Mouse (Mus musculus): ENCODE measurements around the gene Depp1. TPM values are rescaled to one million over a fixed set of nuclear protein-coding genes. Genes with fewer than 3 reads are reported as not detected.
A peak's percentile ranks its signal among the peaks of the same experiment; 100 is the strongest.

Gene Depp1
- total RNA-seq, 4 experiments from 2014 or later, result 32.2 to 58.5 (median 41.2) TPM

DNA sequence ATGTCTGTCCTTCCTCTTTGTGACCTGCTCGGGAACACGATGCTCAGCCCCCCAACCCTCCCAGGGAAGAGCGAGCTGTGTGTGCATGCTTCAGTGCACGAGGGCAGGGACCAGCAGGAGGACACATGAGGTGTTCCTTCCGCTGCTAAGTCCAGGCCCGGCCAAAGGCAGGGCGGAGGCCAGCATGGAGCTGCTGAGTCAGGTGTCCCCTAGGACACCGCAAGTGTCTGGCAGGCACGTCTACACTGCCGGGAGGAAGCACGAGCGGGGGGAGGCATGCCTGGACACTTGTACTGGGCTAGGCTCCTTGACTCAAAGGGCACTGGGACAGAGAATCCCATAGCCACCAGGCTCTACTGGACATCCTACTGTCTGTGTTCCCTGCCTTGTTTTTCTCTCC lies 2.6 kb upstream of the Depp1 start:
- peak; percentile 85 for DNase-seq (ENCODE audit: low spot score)

DNA sequence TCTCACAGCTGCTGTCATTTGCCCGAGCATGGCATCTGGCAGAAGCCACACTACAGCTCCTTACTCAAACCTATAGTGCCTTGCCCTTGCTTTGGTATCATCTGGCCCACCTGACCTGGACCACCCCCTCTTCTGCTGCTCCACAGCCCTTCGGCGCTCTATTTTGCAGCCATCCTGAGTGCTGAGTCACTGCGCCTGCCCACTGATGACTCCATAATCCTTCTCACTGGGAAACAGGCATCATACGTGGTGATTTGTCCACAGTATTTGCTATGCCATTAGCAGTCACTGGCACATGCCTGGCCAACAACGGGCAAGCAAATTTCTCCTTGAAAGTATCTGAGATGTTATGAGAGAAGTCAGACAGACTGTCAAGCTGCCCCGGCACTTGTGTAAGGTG lies 598 bp upstream of the Depp1 start:
- no peak for DNase-seq (ENCODE audit: low spot score)

DNA sequence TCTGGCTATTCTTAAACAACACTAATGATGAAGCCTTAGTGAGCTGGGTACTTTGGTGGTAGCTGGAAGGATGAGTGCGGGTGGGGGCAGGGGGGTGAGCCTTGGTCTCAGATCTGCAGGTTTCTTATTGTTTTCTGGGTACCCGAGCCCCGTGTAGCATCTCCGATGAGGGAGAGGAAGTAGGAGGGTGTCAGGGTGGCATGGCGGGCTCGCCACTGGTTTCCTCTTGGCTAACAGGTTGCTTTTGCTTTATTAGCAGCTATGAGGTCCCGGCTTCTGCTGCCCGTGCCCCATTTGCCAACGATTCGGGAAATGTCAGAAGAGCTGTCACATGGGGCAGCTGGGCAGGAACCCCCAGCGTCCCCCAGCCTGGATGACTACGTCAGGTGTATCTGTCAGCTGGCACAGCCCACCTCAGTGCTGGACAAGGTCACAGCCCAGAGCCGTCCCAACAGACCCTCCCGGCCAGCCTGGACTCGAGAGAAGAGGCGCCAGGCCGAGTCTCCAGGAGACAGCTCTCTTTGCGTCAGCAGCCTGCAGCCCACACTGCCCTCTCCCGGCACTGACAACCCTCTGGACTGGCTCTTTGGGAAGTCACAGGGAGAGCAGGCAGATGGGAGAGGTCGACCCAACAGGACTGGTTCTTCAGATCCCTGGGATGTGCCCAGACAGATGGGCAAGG lies 1.2 kb downstream of the Depp1 start:
- DNase-seq (ENCODE audit: low spot score), result peak; percentile 71

DNA sequence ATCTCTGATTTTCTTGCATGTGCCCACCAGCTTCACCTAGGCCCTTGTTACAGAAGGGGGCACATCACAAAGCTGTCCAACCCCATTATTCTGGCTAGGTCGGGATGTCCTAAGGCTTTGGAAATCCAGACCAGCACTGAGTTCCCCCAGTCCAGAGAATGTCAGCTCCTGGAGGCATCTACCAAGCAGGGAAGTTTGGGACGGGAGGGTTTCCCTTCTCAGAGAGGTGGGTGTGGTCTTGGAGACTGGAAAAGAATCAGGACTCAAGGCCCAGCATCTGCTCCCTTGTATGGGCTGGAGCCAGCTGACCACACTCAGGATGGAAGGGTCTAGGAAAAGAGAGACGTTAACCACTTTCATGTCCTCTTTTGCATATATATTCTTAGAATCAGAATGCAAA lies 2.8 kb downstream of the Depp1 start:
- DNase-seq (ENCODE audit: low spot score), result no peak

DNA sequence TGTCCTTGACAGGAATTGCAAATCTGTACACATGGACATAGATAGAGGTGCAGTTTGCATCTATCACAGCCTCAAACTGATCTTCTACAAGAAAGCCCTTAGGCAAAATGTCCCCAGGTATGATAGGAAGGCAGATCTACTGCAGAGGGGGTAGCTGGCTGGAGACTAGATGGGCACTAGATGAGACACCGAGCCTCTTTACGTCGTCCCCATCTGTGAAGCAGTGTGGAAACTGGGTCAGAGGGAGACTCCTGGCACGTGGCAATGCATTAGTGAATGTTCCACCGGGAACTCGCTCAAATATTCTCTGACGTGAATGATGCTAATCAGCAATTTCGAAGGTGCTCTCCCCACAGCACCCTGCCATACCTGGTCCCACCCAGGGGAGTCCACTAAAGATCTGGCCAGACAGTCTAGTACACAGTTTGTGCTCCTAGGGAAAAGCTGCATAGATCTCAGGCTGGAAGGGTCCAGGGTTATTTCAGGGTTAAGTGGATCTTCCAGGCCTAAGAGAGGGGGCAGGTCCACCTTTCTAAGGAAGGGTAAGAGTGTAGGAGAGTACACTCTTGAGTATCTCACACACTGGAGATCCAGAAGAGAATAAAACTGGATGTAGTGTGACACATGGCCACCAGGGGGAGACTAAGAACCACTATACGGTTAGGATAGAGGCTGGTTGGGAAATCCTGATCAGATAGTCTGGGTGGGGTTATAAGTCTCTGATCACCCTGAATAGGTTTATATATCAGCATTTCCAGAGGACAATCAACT lies 3.5 kb downstream of the Depp1 start:
- peak; percentile 71 for DNase-seq (ENCODE audit: low spot score)

DNA sequence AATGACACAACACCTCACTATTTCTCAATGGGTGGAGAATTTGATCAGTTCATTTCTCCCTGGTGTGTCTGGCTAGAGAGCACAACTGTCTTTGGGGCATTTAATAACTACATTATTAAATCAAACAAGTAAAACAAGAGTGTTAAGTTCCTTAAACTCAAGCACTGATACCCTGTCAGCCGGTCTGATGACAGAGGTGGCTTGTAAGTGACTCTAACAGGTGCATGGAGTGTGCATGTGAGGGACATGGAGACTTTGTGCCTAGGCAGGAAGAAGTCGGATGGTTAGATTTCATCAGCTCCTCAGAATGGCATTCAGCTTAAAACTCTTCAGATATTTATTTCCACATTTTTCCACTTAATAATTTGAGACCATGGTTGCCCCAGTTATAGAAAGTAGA lies 13.0 kb downstream of the Depp1 start:
- no peak for DNase-seq (ENCODE audit: low spot score)

DNA sequence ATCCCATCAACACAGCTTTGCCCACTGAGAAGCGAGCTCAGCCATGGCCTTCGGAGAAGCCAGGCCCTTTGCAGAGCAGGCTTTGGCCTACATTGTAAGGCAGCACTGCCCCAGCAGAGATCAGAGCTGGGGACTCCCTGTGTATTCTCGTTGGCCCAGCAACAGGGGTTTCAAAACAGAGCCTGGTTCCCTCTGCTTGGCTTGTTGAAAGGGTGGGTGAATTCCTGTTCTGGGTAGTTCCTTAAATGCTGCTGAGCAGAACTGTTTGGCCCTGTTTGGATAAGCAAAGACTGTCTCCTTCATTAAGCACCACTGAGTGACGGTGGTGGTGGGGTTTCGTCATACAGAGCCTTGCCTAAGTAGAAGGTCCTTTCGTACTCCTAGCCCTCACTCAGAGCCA lies 13.6 kb downstream of the Depp1 start:
- no peak for DNase-seq (ENCODE audit: low spot score)

DNA sequence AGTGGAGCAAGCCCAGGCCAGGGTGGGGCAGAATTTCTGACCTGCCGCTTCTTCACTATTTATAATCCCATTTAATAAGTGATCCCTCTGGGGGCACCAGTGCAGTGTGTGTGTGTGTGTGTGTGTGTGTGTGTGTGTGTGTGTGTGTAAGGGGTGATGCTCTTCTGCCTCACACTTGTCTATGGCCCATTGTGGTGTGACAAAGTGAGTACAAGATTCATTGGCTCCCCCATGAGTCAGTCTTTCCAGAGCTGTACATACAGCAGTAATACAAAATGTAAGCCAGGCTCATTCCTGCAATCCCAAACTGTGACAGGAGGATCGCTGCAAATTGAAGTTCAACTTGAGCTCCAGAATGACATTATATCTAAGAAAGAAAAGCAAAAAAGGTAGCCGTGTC lies 14.4 kb downstream of the Depp1 start:
- DNase-seq (ENCODE audit: low spot score), result no peak

DNA sequence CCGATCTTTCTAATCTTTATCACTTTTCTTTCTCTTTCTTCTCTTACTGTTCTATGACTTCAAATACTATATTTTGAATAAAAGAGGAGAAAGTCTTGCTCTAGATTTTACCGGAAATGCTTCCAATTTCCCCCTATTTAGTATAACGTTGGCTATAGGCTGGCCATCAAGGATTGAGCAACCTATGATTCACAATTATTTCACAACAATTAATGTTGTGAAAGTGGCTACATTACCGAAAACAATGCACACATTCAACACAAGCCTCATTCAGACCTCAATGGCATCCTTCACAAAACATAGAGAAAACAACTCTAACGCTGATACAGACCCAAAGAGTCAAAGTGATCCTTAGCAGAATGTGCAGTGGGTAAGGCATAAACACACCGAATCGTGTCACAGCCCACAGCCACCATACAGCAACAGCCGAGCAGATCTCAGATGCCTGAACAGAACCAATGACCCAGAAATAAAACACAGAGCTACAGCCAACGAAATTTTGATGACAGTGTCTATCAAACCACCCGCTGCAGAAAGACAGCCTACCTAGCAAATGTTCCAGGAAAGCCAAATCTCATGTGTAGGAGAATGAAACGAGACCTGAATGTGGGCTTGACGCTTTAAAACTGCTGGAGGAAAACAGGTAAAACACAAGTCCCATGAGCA lies 15.8 kb downstream of the Depp1 start:
- DNase-seq (ENCODE audit: low spot score), result no peak

DNA sequence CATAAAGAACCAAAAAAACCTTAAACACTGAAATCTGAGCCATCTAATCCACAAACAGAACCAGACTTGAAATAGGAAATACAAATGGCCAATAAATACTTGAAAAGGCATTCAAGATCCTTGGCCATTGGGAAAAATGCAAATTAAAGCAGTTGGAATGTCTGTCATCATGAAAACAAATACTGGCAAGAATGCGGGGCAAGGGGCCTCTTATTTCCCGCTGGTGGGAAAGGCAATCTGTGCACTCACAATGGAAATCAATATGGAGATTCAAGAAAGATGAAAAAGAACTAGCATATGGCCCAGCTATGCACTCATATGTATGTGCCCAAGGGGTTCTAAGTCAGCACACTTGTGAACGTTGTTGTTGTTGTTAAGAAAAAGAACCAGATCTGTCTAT lies 16.5 kb downstream of the Depp1 start:
- DNase-seq (ENCODE audit: low spot score), result no peak

DNA sequence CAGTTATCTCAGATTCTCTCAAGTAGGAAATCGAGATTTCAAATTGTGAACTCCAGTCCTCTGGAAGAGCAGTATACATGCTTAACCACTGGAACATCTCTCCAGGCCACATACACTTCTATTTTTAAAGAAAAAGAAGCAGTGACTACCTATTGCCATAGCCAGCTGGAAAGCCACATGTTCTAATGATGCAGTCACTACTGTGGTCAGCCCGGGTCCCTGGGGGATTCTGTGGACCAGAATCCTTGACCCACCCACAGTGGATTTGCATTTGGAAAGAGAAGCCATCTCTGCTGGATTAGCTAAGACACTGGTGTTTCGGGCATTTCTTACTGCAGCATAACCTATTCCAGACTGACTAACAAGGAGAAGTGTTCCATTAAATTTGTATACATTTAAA lies 17.0 kb downstream of the Depp1 start:
- DNase-seq (ENCODE audit: low spot score), result no peak

DNA sequence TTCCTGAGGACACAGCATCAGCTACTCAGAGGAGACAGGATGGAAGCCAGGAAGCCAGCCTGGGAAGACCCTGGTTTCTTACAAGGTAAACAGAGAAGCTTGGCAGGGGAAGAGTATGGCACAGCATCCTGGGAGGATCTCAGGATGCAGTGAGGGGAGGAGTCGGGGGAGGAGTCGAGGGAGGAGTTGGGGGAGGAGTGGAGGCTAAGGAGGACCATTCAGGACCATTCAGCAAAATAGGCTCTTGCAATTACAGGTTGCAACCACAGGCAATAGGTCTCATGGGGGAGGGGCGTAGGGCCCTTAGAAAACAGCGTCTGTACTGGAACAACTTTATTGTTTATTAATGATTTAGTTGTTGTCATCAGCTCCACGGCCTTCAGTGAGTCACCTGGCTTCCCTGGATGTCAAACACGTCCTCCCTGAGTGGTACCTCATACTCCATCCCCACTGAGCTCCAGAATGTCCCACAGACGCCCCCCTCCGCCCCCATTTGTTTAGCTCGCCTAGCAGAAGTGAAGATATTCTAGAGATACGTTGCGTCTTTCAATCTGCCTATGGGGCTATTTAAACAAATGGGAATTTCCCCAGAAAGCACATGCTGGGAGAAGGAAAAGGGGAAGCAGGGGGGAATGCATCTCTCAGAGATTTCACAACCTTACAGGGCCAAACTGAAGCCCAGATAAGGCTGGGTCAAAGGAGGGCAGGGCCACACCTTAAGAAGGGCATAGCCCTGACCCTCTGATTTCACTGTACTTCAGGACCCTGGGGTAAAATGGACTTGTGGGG lies 18.5 kb downstream of the Depp1 start:
- DNase-seq (ENCODE audit: low spot score), result no peak

DNA sequence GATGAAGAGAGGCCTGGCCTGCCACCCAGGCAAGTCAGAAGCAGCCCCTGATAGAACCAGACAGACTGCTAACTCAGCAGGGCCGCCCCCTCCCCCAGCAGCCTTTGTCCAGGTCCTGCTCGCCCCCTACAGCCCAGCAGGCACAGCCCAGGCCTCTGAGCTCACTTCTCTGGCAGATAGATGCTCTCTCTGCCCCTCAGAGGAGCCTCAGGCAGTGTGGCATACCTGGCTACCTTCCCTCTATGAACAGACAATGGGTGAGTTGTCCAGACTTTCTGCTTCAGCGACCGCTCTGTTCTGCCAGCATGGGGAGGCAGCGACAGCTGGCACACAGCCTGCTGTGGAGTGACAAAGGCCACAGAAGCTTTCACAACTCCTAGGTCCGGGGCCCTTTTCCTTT lies 19.7 kb downstream of the Depp1 start:
- DNase-seq (ENCODE audit: low spot score), result no peak

DNA sequence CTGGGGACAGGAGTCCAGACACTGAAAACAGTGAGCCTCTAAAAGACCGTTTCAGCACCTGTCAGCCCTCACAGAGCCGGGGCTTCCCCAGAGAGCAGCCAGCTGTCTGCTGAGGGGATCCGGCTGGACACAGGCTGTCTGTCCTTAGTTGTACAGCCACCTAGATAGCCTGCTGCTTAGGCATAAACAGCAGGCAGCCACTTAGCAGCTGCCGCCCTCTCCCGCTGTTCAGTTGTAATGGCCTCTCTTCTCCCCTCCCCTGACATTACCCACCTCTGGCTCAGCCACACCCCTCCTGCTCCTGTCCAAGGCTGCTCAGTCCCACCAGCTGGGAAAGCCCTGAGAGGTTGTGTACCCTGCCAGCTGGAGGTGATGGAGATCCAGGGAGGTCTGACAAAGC lies 20.6 kb downstream of the Depp1 start:
- no peak for DNase-seq (ENCODE audit: low spot score)

DNA sequence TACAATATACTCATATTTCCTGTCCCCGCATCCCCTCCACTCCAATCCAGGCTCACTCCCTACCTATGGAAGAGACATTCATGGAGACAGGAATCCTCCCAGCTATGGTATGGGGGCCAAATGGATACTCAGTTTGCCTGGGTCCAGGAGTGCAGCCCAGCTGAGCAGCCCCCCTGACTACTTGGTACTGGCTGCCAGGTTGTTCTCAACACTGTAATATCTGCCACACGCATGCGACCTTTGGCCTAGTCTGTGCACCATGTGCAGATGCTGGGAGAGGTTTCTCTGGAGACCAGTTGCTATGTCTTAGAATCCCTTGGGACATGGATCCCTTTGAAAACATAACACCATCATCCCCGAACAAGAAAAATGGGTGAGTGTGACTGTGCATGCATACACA lies 21.4 kb downstream of the Depp1 start:
- DNase-seq (ENCODE audit: low spot score), result no peak

DNA sequence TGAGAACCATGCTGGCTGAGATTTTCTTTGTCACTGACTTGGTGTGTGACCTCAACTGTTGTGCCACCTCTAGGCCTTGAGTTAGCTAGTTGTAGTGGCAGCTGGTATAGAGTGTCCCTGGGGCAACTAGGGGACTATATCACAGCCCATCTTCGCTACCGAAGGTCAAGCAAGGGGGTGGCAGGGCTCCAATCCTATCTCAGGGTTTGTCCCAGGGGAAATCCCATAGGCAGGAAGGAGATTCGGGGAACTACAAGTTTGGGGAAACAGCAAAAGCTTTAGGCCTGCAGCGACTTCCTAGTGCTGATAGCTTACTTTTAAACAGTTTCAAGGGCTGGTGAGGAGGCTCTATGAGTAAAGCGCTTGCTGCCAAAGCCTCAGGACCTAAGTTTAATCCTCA lies 21.9 kb downstream of the Depp1 start:
- DNase-seq (ENCODE audit: low spot score), result no peak

DNA sequence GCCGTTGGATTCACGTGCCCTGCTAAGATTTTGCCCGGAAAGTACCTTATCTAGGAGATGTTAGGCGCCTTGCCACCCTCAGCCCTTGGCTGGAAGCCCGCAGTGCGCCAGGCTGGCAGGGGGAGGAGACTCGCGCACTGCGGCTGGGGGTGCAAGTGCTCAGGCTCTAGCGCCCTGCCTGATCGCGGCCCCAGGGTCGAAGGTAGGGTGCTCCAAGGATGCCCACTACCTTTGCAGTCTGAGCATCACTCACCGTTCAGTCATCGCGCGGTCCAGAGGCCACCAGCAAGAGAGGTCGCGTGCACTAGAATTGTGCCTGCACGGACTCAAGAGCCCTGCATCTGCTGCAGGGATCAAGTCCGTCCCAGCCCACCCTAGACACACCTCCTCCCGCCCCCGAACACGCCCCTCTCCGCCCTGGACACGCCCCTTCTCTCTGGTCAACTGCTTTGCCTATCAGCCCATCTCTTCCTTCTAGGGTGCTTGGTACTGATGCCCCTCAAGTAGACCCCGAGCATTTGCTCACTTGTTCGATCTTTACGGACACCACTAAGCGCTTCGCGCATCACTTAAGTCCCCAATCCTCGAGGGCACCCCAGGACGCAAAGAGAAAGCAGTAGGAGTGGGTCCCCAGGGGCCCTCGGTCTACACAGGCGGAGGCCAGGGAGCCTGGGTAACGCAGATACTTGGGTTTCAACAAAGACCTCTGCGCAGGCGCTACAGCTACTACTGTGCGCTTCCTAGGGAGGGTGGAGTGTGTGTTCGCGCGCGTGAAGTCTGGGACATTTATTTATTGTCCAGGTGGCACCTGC lies 23.3 kb downstream of the Depp1 start, which contains the start of gene Rassf4:
Gene Rassf4 (minus strand): TSS at position 482 of the 812 bp plus-strand sequence.
- peak; percentile 83 for DNase-seq (ENCODE audit: low spot score)

DNA sequence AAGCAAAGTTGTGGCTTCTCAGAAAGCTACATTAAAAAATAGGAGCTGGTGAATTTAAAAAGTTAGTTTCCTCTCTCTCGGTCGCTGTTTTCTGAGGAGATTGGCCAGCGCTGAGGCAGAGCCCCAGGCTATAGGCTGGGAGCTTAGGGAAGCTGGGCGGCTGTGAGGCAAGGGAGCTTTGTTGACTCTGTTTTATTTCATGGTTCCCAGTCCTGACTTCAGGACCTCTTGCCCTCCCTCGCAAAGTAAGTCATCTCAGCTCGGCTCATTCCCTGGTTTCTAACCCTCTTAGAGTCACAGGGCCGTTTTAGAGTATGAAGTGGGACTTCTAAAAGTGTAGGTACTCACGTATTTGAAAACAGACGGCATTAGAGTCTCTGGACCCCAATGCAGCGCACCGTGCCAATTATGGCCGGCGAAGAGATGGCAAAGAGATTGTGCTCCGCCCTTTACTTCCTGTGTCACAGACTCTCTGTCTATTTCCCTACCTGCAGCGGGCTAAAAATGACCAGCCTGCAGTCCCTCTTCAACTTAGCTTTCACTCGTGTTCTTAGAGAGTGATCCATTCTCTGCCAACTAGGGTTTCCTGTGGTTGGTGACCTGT lies 24.0 kb downstream of the Depp1 start:
- no peak for DNase-seq (ENCODE audit: low spot score)

DNA sequence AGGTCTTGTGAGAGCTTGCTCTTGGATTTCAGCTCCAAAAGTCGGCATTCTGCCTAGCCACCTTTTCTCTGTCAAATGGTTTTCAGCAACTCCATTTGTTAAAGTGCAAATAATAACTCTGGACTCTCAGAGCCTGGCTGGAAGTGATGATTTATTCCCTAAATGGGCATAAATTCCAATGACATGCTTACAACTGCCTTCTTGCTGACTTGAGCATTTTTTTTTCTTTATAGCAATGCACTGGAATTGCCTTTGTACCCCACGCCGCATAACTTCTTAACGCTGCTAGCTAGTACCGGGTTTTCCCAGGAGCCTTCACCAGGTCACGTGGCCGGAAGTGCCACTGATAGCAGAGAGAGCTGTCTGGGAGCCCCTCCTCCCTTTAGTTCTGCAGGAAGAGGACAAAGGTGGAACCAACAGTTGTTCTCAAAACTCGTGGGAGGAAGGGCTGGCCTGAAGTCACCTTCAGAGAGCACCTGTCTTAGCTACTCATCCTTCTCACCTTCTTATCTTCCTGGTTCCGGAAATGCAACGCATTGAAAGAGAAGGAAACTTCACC lies 26.0 kb downstream of the Depp1 start:
- no peak for DNase-seq (ENCODE audit: low spot score)

DNA sequence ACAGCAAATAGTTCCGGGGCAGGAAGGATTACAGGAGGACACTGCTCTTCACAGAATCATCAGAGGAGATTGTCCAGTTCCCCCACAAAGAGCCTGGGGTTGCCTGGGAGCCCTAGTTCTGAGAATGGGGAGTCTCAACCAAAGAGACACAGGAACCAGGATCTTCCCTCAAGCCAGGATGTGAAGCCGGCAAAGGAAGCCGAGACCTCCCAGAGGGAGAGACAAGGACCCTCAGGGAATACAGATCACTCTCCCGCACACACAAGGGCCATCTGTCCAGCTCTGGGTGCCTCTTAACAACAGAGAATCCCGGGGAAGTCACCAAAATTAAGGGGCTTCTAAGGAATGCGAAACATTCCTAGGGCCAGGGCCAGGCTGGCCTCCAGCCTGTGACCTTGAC lies 26.9 kb downstream of the Depp1 start:
- no peak for DNase-seq (ENCODE audit: low spot score)

Data from heart, adult 8-10 months (tissue).